Mouse (Mus musculus): Measurements from ENCODE around the gene Alox5.
"Not testable (repeated sequence)": the region's sequence is repeated elsewhere in the genome, so short reads cannot be mapped to it uniquely, and the experiment has no call there.

Alox5 gene

DNA sequence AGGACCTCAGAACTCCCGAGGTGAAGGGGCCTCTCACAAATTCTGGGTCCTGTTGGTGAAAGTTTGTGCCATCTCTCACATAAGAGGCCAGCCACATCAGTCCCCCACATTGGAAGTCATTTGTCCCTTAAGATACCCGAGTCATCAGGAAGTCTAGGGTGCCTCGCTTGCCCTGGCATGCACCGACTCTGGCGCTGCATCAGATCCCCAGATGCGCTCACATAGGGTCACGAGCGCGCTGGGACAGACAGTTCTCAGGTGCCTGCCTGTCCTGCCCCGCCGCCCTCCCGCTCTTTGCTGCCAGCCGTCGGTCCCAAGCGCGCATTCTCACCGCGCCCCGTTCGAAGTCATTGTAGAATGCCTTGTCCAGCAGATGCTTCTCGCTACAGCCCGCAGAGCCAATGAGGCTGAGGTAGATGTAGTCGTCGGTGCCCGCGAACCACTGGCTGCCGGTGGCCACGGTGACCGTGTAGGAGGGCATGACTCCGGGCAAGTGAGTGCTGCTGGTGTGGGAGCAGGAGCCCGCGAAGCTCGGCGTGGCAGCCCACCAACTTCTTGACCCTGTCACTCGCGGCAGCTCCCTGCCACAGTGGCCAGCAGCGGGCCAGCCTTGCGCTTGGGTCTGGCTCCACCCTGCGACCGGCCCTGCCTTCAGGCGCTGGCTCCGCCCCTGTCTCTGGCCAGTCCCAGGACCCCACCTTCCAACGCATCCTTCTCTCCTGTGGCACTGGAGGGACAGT is at the start of gene Alox5:
Gene Alox5 (minus strand): TSS at position 635 of the 740 bp plus-strand sequence.
- DNase-seq (ENCODE audit: low read depth, low spot score), result peak; percentile 16

DNA sequence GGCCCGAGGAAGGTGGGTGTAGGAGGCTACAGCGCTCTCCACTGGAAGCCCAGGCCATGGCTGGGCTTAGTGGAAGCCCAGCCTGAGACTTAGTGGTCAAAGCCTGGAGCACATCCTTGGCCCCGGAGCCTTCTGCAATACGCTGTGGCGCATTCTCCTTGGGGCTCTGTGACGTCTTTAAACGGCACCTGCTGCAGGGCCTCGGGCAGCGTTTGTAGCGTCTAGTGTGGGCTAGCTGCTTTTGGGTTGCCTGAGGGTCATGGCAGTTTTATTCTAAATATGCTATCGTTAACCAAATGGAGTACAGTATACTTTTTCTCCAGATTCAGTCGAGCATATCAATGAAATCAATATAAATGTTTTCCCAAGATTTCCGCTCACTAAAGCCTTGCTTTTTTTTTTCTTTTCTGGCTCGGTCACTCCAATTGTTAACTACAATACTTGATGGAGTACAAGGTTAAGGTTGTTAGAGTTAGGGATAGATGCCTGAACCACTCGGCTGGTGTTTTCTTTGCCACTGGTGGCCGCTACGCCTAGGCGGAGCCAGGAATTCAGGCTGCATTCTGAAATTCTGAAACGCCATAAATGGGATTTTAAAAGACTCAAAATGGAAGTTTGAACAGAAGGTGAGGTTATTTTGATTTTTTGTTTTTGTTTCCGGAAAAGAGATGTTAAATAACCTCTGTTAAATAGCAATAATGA is 45.5 kb upstream of the Alox5 start, which contains the start of gene Olfr212:
Gene Olfr212 (plus strand): TSS at position 215 of the 702 bp plus-strand sequence.
- DNase-seq (ENCODE audit: low read depth, low spot score), result not testable (repeated sequence)

DNA sequence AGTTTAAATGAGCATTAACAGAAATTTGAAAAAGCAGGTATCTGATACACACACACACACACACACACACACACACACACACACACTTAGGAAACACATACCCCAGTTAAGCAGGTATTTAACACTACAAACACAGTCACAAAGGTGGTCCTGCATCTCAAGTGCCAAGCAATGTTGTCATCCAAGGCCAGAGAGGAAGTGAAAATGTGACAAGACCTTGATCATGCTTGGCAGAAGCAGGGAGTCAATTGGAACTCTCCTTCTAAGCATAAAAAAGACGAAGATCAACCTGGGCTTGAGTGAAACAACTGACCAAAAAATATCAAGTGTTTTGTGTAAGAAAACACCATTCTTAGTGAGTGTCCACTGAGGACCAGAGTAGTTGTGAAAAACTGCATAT is 35.0 kb upstream of the Alox5 start:
- no peak for DNase-seq (ENCODE audit: low read depth, low spot score)

DNA sequence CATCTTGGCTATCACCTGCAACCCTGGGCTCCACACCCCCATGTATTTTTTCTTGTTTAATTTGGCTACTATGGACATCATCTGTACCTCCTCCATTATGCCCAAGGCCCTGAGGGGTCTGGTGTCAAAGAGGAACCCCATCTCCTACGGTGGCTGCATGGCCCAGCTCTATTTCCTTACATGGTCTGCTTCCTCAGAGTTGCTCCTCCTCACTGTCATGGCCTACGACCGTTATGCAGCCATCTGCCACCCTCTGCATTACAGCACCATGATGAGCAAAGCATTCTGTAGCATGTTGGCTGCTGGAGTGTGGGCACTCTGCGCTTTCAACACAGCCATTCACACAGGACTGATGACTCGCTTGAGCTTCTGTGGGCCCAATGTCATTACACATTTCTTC is 32.8 kb upstream of the Alox5 start:
- DNase-seq (ENCODE audit: low read depth, low spot score), result no peak

DNA sequence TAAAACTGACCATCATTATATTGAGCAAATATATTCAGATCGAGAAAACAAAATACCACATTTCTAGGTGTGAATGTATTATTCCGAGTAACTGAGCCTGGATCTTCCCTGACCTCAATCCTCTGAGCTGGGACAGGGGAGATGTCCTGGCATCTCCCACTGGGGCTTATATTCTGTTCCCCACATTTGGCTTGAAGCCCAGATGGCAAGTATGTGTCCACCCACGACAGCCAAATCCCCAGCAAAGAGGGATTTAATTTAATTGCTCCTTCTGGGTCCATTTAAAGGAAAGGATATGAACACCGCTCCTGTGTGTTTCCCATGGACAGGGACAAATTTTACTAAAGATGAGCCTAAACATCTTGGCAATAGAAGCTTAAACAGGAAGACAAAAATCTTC is 27.8 kb upstream of the Alox5 start, which contains the start of gene Olfr211:
Gene Olfr211 (plus strand): TSS at position 301 of the 400 bp plus-strand sequence.
- DNase-seq (ENCODE audit: low read depth, low spot score), result no peak

DNA sequence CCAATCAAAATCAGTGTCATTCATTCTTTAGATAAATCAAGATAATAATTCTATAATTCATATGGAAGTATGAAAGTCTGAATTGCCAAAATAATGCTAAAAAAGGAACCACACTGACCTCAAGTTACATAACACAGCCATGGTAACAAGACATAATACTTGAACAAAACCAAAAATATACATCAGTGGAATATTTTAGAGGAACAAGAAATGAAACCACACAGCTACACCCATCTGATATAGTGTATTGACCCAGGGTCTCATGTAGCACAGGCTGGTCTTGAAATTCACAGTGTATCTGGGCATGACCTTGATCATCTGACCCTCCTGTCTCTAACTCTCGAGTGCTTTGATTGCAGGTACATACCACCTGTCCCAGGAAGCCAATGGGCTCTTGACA is 25.9 kb upstream of the Alox5 start:
- no peak for DNase-seq (ENCODE audit: low read depth, low spot score)

DNA sequence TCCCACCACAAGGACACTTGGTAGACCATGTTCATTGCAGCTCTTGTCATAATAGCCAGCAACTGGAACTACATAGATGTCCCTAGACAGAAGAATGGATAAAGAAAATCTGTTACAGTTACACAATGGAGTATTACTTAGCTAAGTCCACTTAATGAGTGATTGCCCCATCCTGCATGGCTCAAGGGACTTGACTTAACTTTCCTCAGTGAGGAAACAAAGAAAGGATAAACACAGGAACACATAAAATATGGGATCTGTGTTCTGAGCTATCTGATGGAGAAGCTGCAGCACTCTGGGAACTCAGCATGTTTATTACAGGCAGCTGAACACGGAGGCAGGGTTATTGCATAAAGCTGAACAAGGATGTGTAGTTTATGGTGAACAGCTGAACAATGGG is 24.1 kb upstream of the Alox5 start:
- DNase-seq (ENCODE audit: low read depth, low spot score), result no peak

DNA sequence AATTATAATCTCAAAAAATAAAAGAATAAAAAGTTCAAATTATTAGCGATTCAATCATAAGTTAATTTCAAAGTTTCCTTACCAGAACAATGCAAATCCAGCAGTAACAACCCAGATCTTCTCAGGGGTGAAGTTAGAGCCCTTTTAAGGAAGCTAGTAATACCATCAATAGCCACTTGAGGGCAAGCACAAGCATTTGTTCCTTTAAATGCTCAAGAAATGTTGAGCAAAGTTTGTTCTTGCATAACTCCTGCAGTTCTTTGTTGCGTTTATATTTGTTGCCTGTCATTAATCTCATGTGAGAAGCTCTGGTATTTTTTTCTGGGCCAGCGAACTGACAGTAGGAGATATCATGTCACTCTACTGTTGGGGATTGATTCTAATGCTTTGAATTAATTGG is 7.1 kb upstream of the Alox5 start:
- DNase-seq (ENCODE audit: low read depth, low spot score), result peak; percentile 51

DNA sequence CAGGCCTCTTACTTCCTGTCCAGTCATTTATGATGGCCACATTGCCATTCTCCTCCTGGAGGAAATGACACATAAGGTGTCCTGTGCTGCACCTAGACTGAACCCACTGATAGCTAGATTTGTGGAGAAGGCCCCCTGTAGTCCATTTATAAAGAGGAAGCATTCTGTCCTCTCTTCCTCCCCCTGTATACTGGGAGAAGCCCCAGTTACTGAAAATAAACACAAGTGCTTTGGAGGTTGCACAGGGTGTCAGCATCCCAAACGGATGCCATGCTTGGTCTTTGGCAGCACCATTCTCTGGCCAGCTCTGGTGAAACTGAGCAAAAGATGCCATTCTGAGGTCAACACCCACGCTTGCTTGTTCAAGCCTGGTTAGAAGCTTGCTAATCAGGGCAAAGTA is 1.7 kb downstream of the Alox5 start:
- no peak for DNase-seq (ENCODE audit: low read depth, low spot score)

DNA sequence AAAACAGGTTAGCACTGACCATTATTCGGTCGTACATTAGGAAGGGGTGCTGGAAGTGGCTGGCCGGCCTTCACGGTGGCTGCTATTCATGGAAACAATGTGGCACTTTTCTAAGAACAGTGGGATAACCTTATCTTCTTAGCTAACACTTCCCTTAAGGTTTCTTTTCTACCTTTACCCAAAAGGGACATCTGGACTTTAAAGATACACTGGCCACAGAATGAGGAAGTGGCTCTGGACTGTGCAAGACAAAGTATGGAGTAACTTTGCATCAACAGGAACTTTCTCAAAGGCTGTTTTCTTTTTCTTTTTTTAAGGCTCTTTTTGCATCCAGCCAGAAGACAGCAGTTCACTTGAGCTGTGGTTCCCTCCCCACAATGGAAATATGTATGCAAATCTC is 2.2 kb downstream of the Alox5 start:
- DNase-seq (ENCODE audit: low read depth, low spot score), result no peak

DNA sequence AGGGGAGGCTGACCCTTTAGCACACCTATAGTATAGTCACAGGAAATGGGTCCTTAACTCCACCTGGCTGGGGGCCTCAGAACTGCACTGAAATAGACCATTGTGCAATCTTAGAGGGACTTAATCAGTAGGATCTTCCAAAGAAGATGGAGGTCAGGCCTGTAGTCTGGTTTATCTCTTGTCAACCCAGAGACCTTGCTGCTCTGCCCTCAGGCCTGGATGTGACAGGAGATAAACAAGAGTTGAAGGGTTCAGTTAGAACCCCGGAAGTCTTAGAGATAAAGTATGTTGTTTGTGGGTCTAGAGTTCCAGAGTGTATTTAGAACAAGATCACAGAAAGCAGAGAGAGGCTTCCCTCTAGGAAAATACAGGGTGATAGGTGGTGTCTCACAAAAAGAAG is 4.5 kb downstream of the Alox5 start:
- DNase-seq (ENCODE audit: low read depth, low spot score), result no peak

DNA sequence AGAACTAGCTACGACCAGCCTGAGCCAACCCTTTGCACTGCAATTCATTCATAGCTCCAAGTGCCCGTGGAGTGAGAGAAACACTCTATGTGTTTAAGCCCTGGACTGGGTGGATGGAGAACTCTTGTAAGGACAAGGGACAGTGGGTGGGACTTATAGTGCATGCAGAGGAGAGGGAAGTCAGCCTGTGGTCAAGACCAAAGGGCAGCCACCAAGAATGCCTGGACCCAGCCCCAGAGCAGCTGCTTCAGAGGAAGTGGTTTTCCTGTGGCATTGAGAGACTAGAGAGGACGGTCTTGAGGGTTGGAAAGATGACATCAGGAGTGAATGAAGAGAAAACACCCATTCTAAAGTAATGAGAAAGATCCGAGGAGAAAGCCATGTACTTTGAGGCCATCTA is 5.2 kb downstream of the Alox5 start:
- DNase-seq (ENCODE audit: low read depth, low spot score), result no peak

DNA sequence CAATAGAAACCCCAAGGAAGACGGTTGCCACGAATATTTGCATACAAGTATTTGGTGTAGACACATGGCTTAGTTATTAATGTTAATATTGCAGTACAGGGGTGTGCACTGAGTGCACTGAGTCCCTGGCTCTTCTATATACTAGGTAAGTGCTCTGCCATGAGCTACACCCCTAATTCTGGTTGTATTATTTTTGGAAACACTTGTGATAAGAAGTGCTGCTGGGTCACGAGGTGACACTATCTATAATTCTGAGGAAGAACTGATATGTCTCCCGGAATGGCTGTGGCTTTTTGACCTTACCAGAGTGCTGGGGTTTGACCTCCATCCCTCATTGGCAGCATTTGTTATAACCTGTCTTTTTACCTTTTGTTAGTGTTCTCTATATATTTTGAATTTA is 20.1 kb downstream of the Alox5 start:
- DNase-seq (ENCODE audit: low read depth, low spot score), result no peak

DNA sequence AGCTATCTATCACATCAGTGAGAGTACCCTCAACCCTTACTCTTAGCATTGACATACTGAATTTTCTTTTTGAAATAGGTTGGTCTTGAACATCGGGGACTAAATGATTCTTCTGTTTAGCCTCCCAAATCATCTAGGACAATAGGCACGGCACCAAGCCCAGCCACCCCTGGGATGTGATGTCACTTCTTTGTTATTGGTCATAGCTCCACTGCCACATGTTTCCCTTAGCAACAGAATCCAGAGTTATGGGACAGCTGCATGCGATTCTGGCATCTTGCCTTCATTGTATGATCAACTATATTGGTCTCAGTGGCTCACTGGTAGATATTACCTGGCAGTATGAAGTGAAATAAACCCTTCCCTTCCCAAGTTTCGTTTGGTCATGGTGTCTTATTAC is 20.5 kb downstream of the Alox5 start:
- DNase-seq (ENCODE audit: low read depth, low spot score), result no peak

DNA sequence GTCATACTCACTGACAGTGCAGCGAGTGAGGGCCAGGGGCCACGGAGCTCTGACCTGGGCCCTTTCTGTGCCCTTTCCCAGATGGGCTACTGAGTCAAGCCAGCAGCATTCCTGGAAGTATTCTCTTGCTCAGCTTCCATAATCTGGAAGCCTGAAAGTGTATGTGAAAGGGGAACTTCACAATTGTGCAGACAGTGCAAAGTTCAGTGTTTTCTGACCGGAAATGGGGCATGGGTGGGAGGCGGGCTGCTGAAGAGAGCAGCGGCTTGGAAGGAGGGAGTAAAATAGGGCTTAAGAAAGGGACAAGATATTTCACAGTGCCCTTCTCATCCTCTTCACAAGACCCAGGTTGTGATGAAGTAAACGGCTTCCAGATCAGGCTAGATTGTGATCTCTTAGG is 21.4 kb downstream of the Alox5 start:
- no peak for DNase-seq (ENCODE audit: low read depth, low spot score)

DNA sequence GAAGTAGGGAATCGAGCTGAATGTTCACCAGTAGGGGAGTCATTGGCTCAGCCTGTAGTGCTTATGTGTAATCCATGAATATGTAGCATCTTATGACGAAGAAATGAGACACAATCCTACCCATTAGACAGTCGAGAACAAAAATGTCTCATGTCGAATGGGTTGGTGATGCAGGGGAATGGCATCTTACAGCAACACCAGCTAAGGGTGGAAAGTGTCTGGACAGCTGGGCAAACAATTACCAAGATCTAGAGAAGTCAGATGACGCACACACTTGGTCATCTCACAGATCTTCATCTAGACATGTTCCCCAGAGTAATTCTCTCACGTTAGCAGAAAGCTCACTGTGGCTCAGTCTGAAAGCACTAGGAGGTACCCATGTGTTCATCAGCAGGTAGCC is 22.1 kb downstream of the Alox5 start:
- no peak for DNase-seq (ENCODE audit: low read depth, low spot score)

DNA sequence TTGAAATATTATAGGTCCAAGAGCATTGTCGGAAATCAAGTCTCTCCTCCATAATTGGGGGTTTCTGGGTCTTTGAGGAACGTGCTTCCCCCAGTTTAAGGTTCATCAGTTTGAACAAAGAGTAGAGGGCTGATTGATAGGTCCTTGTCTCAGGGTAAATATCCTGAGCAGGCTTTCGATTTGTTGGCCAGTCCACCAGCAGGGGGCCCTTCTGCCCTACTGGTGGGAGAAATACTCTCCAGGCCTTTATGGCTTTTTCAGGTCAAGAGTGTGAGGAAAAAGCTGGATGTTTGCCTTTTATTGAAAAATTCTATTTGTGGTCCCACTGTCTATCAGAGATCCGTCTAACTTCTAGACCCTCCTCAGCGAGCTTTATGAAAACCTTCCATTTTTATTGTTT is 32.7 kb downstream of the Alox5 start:
- peak; percentile 23 for DNase-seq (ENCODE audit: low read depth, low spot score)

DNA sequence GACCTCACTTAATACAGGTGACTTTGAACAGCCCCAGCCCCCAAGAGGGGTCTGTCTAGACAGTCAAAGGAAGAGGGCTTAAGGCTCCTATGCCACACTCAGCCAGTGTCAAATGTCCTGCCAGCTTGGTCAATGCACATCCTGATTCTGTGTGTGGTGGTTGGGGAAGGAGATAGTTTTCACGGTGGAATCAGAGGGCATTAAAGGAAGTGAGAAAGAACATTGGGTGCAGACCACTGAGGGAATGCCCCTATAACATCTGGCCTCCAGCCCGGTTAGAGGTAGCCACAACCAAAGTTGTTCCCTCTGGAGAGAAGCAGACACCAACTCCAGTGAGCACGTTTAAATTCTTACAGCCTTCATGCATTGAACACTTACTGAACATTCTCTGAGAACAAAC is 33.4 kb downstream of the Alox5 start:
- DNase-seq (ENCODE audit: low read depth, low spot score), result no peak

DNA sequence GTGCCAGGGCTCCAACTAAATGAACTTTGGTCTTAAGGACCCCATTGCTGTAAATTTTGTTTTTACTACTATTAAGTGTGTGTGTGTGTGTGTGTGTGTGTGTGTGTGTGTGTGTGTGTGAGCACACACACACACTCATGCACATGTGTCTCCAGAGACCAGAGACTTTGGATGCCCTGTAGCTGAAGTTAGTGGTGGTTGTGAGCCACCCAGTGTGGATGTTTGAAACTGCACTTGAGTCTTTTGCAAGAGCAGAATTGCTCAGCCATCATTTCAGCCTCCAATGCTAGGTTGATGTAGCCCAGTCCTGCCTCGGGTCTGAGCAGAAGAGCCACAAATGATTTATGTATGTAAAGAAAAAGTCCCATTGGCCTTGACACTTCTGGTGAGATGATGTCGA is 37.3 kb downstream of the Alox5 start:
- no peak for DNase-seq (ENCODE audit: low read depth, low spot score)

DNA sequence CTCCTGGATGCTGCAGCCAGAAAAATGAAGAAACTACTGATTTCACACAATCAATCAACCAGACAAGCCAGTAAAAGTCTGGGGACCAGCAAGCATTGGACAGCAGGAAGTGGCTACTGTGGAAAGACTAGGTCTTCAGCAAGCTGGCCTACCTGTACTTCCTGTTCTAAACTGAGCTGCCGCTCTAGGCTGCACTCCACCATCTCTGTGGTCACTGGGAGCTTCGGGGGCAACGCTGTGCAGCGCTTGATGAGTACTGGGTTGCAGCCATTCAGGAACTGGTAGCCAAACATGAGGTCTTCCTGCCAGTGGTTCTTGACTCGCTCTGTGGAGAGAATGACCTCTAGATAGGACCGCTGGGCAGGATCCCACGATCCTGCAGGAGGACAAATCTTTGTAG is 38.0 kb downstream of the Alox5 start:
- DNase-seq (ENCODE audit: low read depth, low spot score), result no peak

DNA sequence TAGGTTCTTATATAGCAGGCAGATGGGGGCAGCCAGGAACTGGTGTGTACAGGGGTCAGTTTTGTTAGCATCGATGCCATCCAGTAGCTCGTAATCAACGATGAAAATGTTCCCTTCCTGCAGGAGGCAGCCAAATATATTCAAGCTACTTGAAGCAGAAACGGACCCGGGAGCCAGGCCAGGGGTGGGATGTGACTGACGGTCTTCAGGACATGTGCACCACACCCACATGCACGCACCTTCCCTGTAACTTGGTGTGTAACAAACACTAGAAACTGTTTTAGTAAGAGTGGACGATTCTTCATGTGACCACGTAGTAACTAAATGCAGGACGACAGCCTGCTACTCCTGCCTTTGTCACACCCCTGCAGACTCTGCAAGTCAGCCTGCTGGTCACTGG is 40.7 kb downstream of the Alox5 start:
- DNase-seq (ENCODE audit: low read depth, low spot score), result no peak

DNA sequence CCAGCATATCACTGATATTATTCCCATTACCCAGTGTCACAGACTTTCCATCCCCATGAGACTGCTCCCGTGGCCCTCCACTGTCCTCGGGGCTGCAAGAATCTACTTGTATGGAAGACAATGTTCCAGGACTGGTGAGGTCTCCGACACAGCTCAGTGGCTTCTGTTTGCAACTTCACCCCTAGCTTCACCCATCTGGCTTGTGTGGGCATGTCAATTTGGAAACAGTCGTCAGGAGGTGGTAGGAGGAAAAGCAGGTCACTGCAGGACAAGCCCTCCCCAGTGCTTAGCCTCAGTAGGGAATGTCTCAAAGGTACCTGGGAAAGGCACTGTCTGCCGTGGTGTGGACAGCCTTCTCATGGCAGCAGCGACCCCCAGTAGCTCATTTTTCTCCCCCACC is 41.3 kb downstream of the Alox5 start:
- DNase-seq (ENCODE audit: low read depth, low spot score), result no peak

DNA sequence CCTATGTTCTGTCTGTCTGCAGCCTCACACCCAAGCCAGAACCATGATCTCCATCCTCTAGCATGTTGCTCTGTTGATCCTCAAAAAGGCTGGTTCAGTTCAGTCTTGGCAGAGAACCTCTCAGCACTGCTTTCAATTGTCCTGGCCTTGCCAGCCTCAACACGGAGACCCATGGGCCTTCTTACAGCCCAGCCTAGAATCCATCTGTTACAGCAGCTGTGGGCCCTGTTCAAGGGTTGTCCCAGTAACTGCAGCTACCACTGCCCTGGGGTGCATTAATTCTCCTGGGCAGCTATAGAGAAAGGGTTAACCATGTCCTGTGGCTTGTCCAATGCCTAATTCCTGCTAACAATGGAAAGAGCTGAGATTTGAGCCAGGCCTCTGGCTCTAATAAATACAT is 42.5 kb downstream of the Alox5 start:
- DNase-seq (ENCODE audit: low read depth, low spot score), result no peak
